Mouse (Mus musculus) activated CD4-positive, CD25-positive, alpha-beta regulatory T cell, adult 4 months (primary cell): ENCODE data around the gene Galnt3. TPM values are rescaled to one million over a fixed set of nuclear protein-coding genes. Genes with fewer than 3 reads are reported as not detected.

Experiments used
- ATAC-seq: one replicate; pipeline ENCODE4 v1.8.0; 2017
- polyA plus RNA-seq, 2 experiments: library from polyadenylated mRNA; unstranded; fragments of 100-300 nt; shearing (Covaris generic); gene quantifications; one replicate each; pipeline ENCODE4 v1.2.1; 2017

Galnt3 gene
- under 1 TPM; 0.11 to 0.20 TPM for polyA plus RNA-seq

DNA sequence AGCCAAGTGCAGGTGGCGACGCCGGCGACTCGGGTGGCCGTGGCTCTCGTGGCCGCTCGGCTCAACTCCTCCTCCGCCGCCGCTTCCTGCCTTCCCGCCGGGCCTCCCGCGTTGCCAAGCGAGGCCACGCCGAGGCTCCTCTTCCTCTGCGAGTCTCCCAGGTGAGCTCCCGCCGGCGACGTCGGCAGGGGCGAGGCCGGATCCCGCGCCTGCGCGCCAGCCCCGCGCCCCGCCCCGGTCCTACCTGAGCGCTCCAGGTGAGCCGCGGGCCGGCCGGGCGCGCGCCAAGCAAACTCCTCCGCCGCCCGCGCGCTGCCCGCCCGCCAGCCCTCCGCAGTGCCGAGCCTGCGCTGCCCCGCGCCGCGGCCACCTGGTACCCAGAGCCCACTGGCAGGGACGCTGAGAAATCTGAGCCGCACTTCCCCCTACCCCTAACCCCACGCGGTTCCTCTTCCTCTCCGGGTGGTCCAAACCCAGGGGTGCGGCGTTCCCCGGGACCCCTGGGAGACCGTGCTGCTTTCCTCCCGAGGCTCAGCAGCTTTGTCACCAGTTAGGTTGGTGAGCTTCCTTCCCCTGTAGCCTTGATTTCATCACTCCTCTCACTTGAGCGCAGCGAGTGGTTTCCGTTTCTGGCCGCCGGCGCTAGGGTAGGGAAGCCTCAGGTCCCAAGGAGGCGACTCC, at the start of gene Galnt3:
Galnt3 (minus strand) TSS at position 404 of the 681 bp plus-strand sequence.
- ATAC-seq: peak; percentile 32

DNA sequence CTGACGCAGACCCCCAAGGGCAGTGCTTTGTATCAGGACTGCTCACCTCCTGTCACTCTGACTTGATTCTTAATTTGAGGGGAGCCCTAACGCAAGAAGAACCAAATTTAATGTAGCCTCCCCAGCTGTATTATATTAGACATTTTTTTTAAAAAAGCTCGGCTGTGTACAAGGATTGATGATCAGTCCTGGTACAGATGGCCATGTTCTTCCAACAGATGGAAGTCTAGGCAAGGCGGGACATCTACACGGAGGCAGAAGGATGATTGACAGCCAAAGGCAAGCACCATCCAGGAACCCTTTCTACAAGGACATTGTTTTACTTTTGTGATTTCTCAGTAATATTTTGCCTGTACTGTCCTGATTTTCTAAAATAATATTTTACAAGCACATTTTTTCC, 48.3 kb upstream of the Galnt3 start:
- no peak for ATAC-seq

DNA sequence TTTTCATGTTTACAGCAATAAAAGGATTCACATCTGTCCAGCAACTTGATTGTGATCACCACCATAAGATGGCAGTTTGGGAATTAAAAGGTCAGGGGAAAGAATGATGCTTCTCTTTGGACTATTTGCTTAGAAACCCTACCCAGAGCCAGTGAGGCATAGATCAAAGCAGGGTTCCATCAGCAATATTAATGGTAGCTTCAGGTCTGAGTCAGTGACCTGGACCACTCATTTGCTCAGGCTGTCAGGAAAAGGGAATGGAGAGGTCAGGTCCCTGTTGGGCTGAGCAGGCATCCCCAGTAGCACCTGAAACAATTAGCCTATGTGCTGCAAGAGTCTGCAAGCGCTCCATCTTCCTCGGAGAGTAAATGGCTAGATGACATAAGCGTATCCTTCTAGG, 46.8 kb upstream of the Galnt3 start:
- ATAC-seq: no peak

DNA sequence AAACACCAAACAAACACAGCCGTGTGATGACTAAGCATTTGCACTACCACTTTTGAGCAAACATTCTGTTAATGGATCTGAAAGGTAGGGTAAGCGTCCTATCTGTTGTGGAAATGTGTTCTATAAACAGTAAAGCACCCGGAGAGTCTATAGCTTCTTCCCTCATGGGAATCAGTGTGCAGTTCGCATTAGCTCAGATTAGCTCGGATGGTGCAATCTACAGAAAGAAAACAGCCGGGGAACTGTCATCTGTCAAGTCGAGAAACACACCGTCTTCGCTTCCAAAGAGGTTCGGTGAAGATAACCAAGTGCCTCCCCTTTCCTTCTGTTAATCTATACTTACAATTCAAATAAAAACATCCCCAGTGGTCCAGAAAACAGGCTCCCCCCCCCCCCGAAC, 45.9 kb upstream of the Galnt3 start:
- no peak for ATAC-seq

DNA sequence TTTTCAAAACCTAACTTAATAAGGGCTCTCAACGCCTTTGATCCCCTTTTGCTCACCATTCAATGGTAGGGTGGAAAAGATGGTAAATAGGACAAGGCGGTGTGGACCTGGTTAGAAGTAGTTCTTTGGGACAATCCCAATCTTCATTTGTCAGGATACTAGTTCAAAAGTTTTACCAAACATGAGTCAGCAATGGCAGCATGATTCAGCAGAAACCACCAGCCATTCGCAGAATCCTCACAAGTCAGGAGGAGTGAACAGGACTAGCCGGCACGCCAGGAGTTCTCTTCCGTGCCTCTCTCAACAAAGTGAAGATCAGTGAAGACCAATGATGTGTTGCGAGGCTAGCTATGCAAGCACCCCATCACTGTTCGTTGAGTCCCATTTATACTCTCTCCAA, 40.2 kb upstream of the Galnt3 start:
- no peak for ATAC-seq

DNA sequence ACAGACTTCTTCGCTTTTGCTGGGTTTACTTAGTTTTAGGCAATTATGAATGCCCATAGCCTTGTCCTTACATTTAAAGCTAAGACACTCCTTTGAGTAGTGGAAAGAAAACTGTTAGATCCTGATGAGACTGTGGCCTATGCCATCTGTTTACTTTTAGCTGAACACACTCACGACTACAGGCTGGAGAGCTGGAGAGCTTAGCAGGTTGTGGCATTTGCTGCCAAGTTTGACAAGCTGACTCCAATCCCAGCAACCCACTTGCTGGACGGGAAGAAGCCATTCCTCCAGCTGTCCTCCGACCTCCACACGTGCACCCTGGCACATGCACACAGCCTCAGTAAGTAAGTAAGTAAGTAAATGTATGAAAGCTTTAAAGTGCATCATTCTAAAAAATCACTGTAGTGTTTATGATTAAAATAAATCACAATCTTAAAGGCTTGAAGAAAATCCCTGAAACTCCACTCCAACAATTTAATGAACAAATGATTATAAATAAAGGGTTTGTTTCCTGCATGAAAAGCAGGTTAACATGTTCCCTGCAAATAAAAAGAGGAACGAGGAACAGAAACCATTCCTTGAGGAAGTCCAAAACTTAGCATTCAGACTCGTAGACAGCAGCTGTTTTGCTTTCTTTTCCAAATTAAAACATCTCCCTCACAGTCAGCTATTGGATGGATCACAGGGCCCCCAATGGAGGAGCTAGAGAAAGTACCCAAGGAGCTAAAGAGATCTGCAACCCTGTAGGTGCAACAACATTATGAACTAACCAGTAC, 33.5 kb upstream of the Galnt3 start:
- no peak for ATAC-seq

DNA sequence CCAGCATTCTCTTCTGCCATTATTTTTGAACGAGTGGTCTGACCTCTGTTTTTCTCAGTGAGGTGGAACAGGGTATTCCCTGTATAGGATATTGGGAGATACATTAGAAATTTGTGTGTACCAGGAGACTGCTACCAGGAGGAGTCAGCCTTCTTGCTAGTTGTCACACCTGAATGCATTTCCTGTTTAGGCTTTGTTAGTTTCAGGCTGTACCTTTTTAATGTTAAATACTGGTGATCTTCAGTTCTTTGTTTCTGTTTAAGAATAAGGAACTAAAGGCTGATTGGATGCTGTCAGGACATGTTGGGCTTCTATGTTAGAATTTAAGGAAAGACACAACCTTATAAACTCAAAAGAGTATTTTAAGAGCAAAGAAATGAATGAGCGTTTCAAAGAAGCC, 26.6 kb upstream of the Galnt3 start:
- ATAC-seq: no peak

DNA sequence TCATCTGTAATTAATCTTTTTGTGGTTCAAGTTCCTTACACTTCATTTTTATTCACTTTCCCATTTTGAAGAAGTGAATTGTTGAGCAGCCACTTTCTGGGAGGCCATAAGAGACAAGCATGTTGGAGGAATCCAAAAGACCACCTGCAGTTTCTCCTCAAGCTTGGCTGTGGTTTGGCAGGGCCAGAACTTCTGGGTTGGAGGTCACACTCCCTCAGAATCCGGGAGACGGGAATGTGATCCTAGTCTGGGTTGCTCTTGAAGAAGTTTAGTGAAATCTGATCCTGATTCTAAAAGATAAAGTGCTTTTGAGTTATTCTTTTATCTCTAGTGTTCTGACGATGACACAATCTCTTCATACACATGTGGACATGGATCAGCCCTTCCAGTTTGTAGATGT, 25.7 kb upstream of the Galnt3 start:
- ATAC-seq: no peak

DNA sequence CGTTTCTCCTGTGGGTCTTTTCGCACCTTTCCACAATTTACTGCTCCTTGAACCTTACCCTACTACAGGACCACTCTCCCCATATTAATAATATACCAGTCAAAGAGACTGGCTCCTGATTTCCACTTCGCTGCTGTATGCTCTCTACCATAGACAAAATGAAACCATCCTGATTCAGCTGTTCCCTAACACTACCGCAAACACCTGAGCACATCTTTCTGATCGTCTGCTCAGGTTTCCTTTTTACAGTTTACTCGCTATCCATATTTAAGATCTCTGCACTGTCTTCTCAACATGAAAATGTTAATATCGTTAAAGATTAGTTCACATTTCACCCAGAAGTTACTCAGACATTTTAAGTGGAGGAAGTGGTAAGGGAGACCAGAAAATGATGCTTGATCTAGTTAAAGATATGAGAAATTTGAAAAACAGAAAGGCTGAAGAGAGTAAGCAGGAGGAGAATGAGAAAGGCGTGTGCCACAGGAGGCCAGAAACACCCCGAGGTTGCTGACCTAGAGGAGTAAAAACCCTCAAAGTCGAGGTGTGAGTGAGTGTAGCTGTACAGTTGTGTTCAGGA, 23.9 kb upstream of the Galnt3 start:
- ATAC-seq: peak; percentile 80

DNA sequence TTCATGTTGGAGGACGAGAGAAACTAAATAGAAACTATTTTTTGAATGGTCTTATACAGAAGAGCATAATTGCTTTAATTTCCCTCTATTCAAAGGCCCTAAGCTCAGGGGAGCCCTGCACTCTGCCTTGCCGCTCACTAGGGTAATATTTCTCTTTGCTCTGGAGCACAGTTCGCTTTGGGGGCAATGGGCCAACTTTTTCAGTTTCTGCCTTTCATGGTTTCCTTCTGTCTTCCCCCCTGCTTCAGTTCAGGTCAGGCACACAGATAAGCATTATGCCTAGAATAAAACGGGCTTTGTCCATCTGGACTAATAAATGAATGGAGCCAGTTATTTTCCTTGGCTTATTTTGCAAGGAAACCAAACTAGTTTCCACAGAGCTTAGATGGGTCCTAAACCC, 21.7 kb upstream of the Galnt3 start:
- no peak for ATAC-seq

DNA sequence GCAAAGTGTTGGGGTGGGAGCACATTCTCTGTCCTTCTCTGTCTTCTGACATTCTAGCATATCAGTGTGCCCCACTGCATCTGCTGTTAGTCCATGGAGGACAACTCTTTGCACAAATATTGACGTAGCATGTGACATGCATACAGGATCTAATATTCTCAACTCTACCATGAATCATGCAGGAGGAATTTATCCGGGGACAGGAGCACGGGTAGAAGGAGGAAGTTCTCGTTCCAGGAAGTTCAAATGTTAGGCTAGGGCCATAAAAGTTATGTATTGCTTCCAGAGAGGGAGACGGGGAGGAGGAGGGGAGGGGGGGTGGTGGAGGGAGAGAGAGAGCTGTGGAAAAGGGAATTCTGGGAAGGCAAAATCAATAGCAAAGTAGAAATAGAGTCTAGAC, 20.0 kb upstream of the Galnt3 start:
- no peak for ATAC-seq

DNA sequence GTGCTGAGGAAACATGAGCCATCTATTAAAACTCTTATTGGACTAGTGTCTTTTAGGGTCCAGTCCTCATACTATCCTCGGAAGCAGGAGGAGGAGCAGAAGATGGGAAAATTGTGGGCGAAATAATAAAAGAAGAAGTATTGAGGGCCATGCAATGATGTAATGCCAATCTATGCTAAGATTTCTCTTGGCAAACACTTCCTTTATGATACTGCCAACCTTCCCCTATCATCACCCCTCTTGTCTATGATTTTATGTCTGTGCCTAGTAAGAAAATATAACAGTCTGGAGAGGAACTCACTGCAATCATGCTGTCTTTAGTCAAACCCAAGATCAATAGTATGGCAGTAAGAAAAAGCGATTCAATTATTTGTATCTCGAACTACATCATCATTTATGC, 18.5 kb upstream of the Galnt3 start:
- ATAC-seq: no peak

DNA sequence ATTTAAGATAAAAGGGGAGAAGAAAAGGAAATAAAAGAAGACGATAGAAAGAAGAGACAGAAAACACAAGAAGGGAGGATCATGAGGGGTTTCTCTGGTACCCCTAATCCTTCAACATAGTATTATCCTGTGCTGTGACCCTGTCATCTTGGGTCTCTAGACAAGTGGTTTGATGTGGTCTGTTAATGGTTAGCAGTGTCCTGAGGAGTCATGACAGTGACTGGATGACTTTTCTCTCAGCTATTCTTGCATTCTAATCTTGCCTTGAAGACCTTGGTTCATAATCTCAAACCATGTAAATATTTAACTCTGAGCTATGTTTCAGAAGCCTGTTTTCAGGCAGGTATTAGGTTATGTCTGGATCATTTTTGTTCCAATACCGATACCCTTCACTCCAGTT, 17.9 kb upstream of the Galnt3 start:
- ATAC-seq: no peak

DNA sequence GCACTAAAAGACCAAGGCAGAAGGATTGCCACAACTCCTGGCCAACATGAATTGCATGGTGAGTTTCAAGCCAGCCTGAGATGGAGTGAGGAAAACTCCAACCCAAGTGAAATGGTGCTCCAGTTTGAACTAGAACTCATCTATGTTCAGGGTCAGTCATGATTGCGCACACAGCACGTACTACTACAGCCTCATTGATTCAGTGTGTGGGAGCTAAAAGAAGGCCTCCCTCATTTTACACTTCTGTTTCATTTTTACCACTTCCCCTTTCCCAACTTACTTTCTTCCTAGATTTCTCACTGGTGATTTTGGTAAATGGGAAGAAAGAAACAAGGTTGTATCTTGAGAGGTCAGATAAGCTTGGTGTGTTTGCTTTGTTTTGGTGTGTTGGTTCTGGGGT, 17.5 kb upstream of the Galnt3 start:
- ATAC-seq: no peak

DNA sequence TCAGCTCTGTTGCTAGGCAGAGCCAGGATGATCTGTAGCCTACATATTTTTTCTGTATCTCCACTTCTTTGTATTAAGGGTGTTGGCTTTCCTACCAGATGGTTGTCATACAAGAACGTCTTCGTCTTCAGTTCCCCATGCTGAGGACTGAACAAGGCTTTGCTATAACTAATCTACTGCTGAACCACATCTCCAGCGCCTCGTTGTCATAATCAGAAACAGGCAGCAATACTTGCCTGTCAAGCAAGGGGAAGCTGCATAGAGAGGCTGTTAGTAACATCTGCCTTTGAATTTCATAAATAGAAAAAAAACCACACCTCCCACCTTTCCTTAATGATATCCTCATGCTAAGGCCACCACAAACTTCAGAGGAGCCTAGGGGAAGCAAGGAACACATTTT, 15.5 kb upstream of the Galnt3 start:
- ATAC-seq: no peak

DNA sequence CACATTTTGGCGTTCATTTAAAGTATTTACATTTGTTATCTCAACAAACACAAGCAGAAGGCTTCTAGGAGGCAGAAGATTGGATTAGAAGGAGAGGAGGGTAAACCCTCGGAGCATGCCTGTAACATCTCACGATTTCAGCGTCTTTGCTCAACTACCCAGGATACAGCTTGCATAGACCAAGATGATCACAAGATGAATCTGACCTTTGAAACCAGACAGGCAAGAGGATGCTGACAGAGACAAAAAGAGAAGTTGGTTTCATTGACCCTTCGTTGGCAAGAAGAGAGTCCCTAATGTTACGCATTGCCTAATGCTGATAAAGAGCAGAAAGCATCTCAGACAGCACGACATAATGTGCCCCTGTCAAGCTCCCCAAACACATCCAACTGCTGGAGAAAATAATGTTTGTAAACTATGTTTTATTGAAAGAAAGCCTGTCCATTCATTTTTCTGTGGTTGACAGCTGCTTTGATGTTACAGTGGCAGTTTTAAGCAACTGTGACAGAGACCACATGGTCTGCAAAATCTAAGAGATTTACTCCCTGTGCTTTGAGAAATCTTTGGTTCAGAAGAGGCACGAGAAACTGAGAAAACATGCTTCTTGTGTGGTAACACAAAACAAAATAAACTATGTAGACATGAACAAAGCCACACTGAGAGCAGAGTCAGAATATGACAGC, 7.2 kb upstream of the Galnt3 start:
- ATAC-seq: no peak

DNA sequence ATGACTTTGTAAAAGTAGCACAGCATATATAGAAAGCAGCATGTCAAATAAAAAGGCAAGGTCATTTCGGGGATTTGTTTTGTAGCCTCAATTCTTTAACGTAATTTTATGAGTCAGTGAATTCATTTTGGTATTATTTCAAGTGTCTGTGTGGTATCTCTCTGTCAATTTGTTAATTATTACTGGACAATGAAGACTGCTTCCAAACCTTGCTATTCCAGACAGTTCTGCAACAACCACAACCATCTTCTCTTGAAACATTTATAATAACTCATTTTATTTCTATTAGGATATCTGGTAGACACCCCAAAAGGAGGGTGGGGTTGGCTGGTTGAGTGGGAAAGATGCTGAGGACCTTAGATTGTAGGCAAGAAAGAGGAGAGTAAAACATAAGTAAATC, 4.1 kb upstream of the Galnt3 start:
- ATAC-seq: no peak

DNA sequence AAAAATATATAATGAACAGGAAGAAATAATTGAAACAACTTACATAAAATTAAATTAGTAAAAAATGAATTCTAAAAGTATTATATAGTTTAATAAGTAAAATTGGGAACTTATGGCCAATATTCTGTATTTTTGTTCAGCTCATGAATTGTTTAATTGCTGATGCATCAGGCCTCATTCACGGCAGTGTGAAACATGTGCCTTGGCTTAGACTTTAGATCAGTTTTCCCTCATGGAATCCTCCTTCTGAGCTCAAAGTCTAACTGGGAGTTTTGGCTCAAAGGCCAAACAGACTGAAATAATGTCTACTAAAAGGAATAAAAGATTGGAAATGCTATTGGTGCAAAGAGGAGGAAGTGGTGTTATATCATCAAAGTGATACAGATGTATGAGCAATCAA, 2.7 kb upstream of the Galnt3 start:
- no peak for ATAC-seq

DNA sequence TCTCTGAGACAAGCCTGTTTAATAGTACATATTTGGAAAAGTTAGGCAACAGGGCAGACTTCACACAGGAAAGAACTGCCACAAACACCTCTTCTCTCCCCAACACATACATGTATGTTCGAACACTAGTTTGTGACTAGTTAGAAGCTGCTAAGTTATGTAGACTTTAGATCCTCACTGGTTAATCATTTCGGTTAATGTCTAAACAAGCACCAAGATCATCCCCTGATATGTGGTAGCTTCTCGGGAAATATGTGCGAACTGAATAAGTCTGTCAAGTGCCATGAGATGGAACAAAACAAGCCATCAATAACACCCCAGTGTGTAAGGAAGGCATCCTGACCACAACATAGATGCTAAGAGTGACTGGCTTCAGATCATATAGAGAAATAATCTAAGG, 2.1 kb upstream of the Galnt3 start:
- ATAC-seq: no peak

DNA sequence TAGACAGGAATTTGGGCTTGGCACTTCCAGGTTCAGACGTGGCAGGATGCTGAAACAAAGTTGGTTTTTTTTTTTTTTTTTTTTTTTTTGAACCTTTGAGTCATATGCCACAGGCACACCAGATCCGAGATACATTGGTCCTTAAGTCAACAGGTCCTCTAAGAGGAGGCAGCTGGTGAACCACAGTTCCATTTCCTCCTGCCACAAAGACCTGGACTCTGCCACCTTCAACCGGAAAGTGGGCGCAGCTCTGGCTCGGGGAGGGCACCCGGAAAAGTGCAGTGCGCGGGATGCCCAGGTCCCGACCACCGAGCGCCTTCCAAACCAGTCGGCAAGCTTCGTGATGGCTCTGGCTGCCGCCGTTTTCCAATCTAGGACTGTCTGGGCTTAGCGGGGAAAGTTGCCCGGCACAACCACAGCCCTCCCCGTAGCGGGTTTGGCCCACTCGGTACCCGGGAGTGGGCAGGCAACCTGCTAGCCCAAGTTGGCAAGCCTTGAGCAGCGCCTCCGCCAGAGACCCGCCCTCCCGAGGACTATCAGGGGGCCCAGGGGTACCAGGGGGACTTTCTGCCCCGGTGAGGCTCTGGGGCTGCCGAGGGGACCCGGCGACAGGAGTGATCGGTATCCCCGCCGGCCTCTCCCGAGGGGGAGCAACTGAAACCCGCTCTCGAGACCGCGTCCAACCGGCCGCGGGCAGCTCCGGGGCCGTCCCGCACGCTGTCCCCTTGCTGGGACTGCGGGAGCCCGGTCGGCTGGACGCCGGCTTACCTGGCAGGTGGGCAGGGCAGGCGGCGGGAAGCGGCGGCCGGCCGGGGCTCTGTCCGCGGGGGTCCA, 821 bp downstream of the Galnt3 start:
- no peak for ATAC-seq

DNA sequence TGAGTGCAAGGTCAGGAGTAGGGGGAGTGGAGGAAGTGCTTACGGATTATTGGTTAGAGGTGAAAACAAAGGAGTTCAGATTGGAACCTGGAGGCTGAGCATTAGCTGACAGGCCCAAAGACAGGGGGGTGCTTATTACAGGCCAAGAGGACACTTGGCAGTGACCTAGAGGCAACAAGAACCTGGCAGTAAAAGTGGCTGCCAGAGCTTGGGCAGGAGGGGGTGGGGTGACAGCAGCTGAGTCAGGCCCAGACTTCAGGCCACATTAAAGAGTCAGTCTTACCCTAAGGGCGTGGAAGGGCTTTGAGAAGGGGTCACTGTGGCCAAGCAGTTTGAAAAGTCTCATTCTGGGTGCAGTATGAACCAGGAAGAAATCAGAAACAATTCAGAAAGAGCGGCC, 7.1 kb downstream of the Galnt3 start:
- ATAC-seq: no peak

DNA sequence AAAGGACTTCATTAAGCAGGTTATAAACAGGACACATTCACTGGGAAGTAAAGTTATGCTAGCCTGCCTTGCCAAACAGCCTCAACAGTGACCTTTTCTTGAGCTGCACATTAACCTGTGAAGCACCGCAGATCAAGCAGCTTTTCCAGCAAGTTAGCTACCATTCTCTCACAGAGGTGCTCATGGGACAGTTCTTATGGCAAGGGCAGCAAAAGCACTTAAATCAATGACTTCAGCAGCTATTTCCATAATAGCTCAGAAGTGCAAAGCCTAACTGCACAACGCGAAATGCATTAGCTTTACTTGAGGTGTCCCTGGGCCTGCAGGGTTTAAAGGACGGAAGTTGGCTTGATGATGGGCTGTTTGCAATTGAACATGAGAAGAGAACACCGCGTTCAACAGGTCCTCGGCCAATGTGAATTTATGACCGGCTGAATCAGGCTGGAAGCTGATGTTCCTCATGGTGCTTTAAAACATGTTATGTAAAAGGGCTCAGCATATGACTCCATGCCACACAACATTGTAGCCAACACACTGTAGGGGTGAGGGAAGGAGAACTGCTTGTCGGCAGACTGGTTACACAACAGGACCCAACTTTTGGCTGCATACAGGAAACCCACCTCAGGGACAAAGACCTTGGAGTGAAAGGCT, 16.8 kb downstream of the Galnt3 start:
- no peak for ATAC-seq
